Mouse (Mus musculus): ENCODE measurements around the gene Hoxd12. TPM values are rescaled to one million over a fixed set of nuclear protein-coding genes. Genes with fewer than 3 reads are reported as not detected.
A peak's percentile ranks its signal among the peaks of the same experiment; 100 is the strongest.

The Hoxd12 gene
- polyA plus RNA-seq, 1 experiment from 2014 or later: not detected

GRCm38 (mm10) chr2:74657251-74658023, 17.4 kb upstream of the Hoxd12 start:
- Histone ChIP-seq H3K9me3 (no peaks in the 10 kb centered on the region), H3K27ac (replicated peaks) (0 out of 2 replicates have a peak overlapping the region, but pooled peaks have one; percentile 20), H3K4me1 (replicated peaks) (peaks cover 15% of the 10 kb centered on the region), H3K27me3 (peaks cover 56% of the 10 kb centered on the region), H3K36me3 (no peaks in the 10 kb centered on the region), H3K9ac (no peak overlapping the region), H3K4me3 (peak overlapping the region; percentile 22; the same call in 1 of the 2 replicates), H3K4me2 (peak overlapping the region; percentile 7; the same call in 1 of the 2 replicates)
- ATAC-seq (ENCODE audit: low FRiP score, low read depth): no peak
- 3% methylated on average over 62 of the region's 62 CpGs for WGBS

DNA sequence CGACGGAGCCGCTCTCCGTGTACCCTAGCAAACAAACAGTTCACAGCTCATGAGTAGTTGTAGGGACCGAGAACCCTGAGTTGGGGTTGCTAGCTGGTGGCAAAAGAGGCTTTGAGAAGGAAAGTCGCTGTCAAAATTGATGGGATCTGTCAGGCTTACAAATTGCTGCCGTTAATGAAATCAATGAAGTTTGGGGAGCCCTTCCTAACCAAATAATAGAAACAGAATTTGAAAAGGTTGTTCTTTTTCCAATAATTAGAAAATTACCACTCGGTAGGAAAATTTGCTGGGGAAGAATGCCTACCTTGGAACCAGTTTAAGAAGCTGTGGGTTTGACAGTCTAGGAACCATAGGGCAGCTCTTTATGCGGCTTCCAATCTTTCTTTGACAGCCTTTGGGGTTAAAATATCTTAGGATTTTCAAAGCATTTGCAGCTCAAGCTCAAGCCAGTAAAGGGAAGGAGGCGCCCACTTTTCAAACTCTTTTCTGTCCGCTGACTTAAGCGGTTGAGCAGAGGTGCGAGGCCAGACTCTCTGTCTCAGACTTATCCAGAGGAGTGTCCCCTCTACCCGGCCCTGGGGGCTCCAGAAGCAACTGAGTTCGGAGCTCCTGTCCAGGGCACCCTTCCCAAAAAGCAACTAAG, 16.7 kb upstream of the Hoxd12 start:
- H3K9ac ChIP-seq: no peak overlapping the region
- peak overlapping the region; percentile 7; the same call in 1 of the 2 replicates for H3K4me2 ChIP-seq
- H3K27ac ChIP-seq (replicated peaks): peak overlapping the region; percentile 28; the same call in 1 of the 2 replicates
- no peaks in the 10 kb centered on the region for H3K36me3 ChIP-seq
- peaks cover 15% of the 10 kb centered on the region for H3K4me1 ChIP-seq (replicated peaks)
- no peak for ATAC-seq (ENCODE audit: low FRiP score, low read depth)
- no peaks in the 10 kb centered on the region for H3K9me3 ChIP-seq
- H3K4me3 ChIP-seq: peak overlapping the region; percentile 22
- under 1% methylated on average over 15 of the region's 15 CpGs for WGBS
- peaks cover 61% of the 10 kb centered on the region for H3K27me3 ChIP-seq

DNA sequence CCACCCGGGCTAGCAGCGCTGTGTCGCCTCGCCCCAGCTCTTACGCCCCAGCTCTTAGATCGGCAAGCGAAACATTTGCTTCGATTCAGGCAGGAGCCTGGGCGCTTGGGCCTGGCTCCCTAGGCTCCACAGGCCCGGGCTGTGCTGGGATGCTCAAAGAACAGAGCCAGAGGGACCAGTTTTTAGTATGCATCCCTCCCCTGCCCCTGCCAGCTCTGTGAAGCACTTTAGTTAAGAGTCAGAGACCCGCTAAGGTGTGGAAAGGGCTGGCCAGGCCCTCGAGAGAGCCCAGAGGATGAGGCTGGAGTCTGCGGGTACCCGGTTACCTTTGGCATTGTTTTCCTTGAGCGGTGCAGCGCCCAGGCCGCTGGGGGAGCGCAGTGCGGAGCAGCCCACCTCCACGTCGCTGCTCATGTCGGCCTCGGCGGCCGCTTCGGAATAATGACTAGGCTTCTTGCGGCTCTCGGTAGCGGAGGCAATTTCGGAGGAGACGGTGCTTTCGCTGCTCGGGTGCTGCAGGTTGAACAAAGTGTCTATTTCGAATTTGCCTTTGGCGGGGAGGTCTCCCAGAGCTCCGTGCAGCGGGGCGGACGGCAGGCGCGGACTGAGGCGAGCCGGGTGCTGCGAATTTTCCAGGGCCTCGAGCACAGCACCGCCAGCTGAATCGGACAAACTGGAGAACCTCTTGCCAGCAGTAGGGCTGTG, 16.0 kb upstream of the Hoxd12 start:
- Histone ChIP-seq H3K4me2 (peak overlapping the region; percentile 1; the same call in 1 of the 2 replicates), H3K4me1 (replicated peaks) (peaks cover 15% of the 10 kb centered on the region), H3K9ac (no peak overlapping the region), H3K9me3 (no peaks in the 10 kb centered on the region), H3K4me3 (peak overlapping the region; percentile 20), H3K27me3 (peaks cover 65% of the 10 kb centered on the region), H3K36me3 (no peaks in the 10 kb centered on the region), H3K27ac (replicated peaks) (peak overlapping the region; percentile 28)
- ATAC-seq (ENCODE audit: low FRiP score, low read depth): no peak
- WGBS: under 1% methylated on average over 47 of the region's 47 CpGs

- WGBS: 2% methylated on average over 28 of the region's 28 CpGs
- Histone ChIP-seq H3K4me1 (replicated peaks) (peaks cover 15% of the 10 kb centered on the region), H3K27me3 (peaks cover 65% of the 10 kb centered on the region), H3K27ac (replicated peaks) (peak within 1 kb of the TSS; percentile 28), H3K4me2 (peak within 1 kb of the TSS; percentile 14), H3K9ac (no peak within 1 kb of the TSS), H3K4me3 (peak within 1 kb of the TSS; percentile 20), H3K9me3 (no peaks in the 10 kb centered on the region), H3K36me3 (no peaks in the 10 kb centered on the region)
- ATAC-seq (ENCODE audit: low FRiP score, low read depth): no peak
These were observed 15.3 kb upstream of the Hoxd12 start, which contains the start of gene Evx2 for GRCm38 (mm10) chr2:74659507-74660005. Gene Evx2 (minus strand): TSS chr2:74659557.

GRCm38 (mm10) chr2:74660421-74661375, 14.1 kb upstream of the Hoxd12 start:
- no peak for ATAC-seq (ENCODE audit: low FRiP score, low read depth)
- peaks cover 66% of the 10 kb centered on the region for H3K27me3 ChIP-seq
- H3K27ac ChIP-seq (replicated peaks): no peak overlapping the region
- H3K4me1 ChIP-seq (replicated peaks): peaks cover 11% of the 10 kb centered on the region
- H3K36me3 ChIP-seq: no peaks in the 10 kb centered on the region
- H3K9me3 ChIP-seq: no peaks in the 10 kb centered on the region
- H3K9ac ChIP-seq: no peak overlapping the region
- WGBS: 4% methylated on average over 30 of the region's 30 CpGs
- peak overlapping the region; percentile 10 for H3K4me3 ChIP-seq
- H3K4me2 ChIP-seq: peak overlapping the region; percentile 4; the same call in 1 of the 2 replicates

DNA sequence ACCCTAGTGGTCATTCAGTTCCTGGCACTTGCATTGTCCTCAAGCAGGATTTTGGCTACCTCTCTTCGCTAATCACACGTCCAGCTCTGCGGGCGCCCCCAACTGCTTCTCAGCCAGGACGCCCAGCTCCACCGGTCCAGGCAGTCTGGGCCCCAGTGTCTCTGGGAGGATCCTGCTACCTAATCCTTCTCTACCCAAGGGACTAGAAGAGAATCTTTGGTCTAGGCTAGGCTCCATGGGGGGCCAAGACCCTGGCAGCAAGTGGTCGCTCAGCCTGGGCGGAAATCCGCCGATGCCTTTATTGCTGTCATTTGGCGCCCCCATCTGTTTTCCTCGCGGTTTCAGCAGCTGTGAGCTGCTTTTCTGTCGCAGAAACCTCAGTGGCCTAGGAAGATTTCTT, 13.1 kb upstream of the Hoxd12 start:
- 0% methylated on average over 14 of the region's 14 CpGs for WGBS
- peak overlapping the region; percentile 47 for H3K4me2 ChIP-seq
- peaks cover 7% of the 10 kb centered on the region for H3K4me1 ChIP-seq (replicated peaks)
- peak overlapping the region; percentile 19 for H3K4me3 ChIP-seq
- no peaks in the 10 kb centered on the region for H3K9me3 ChIP-seq
- H3K9ac ChIP-seq: no peak overlapping the region
- H3K27me3 ChIP-seq: peaks cover 69% of the 10 kb centered on the region
- no peaks in the 10 kb centered on the region for H3K36me3 ChIP-seq
- peak; percentile 38; the same call in 1 of the 2 replicates for ATAC-seq (ENCODE audit: low FRiP score, low read depth)
- no peak overlapping the region for H3K27ac ChIP-seq (replicated peaks)

- H3K4me2 ChIP-seq: no peak overlapping the region
- no peaks in the 10 kb centered on the region for H3K36me3 ChIP-seq
- no peak overlapping the region for H3K9ac ChIP-seq
- H3K27me3 ChIP-seq: peaks cover 78% of the 10 kb centered on the region
- no peaks in the 10 kb centered on the region for H3K9me3 ChIP-seq
- no peak overlapping the region for H3K4me3 ChIP-seq
- peaks cover 8% of the 10 kb centered on the region for H3K4me1 ChIP-seq (replicated peaks)
- 5% methylated on average over 18 of the region's 18 CpGs for WGBS
- no peak for ATAC-seq (ENCODE audit: low FRiP score, low read depth)
- H3K27ac ChIP-seq (replicated peaks): no peak overlapping the region
These were observed 11.4 kb upstream of the Hoxd12 start for GRCm38 (mm10) chr2:74663291-74663925.

- no peak for ATAC-seq (ENCODE audit: low FRiP score, low read depth)
- Histone ChIP-seq H3K4me3 (no peak overlapping the region), H3K9ac (no peak overlapping the region), H3K4me1 (replicated peaks) (peaks cover 11% of the 10 kb centered on the region), H3K4me2 (no peak overlapping the region), H3K9me3 (no peaks in the 10 kb centered on the region), H3K27ac (replicated peaks) (no peak overlapping the region), H3K27me3 (peaks cover 91% of the 10 kb centered on the region), H3K36me3 (no peaks in the 10 kb centered on the region)
- WGBS: 2% methylated on average over 7 of the region's 7 CpGs
These were observed 8.4 kb upstream of the Hoxd12 start for GRCm38 (mm10) chr2:74666411-74666810.

DNA sequence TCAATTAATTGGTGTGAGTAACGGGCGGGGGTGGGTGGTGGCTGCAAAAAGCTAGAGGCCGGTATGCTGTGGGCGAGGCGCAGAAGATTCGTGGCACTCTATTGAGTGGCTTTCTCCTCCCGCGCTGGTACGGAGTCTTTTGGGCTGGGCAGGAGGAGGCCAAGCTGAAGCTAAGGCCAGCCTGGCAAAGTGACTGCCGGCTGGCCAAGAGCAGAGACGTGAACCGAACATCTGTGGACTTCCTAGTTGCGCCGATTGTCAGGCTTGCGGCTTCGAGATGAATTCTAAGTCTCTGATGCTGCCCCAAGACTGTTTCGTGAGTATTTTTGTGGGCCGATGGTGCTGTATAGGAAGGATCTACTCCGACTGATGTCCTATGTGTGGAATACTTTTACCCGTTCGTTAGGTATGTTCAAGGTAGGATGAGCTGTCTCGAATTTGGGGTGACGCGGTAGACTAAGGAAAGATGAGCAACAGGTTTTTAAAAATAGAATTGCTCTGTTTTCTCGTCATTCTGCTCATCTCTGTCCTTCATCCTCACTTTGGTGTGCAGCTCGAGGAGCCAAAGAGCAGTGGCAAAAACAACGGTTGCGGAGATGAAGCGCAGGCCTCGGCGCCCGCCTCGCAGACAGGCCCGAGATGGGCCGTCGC, 7.5 kb upstream of the Hoxd12 start:
- no peak for ATAC-seq (ENCODE audit: low FRiP score, low read depth)
- Histone ChIP-seq H3K27ac (replicated peaks) (no peak overlapping the region), H3K27me3 (peaks cover 92% of the 10 kb centered on the region), H3K9me3 (no peaks in the 10 kb centered on the region), H3K4me3 (no peak overlapping the region), H3K4me2 (no peak overlapping the region), H3K36me3 (no peaks in the 10 kb centered on the region), H3K4me1 (replicated peaks) (peaks cover 7% of the 10 kb centered on the region), H3K9ac (no peak overlapping the region)
- WGBS: 1% methylated on average over 36 of the region's 36 CpGs

- H3K36me3 ChIP-seq: no peaks in the 10 kb centered on the region
- WGBS: under 1% methylated on average over 31 of the region's 51 CpGs
- peak within 1 kb of the TSS; percentile 22 for H3K4me3 ChIP-seq
- H3K4me1 ChIP-seq (replicated peaks): peaks cover 12% of the 10 kb centered on the region
- H3K4me2 ChIP-seq: peak within 1 kb of the TSS; percentile 49
- no peak within 1 kb of the TSS for H3K27ac ChIP-seq (replicated peaks)
- no peak within 1 kb of the TSS for H3K9ac ChIP-seq
- no peak for ATAC-seq (ENCODE audit: low FRiP score, low read depth)
- peaks cover 92% of the 10 kb centered on the region for H3K27me3 ChIP-seq
- no peaks in the 10 kb centered on the region for H3K9me3 ChIP-seq
These were observed 6.9 kb upstream of the Hoxd12 start, which contains the start of gene Hoxd13 for GRCm38 (mm10) chr2:74667842-74668357. Gene Hoxd13 (plus strand): TSS chr2:74668310.

Data from hindbrain, embryonic 15.5 days (tissue).